Mouse (Mus musculus) erythroblast, adult 5-6 weeks (primary cell): ENCODE data around the gene Cep162. TPM values are rescaled to one million over a fixed set of nuclear protein-coding genes. Genes with fewer than 3 reads are reported as not detected.

Source experiments
- ATAC-seq: replicated peaks from 2 replicates; pipeline ENCODE4 v1.8.0; 2016; ENCODE audit warnings: moderate number of reproducible peaks, mild to moderate bottlenecking, moderate TSS enrichment, inconsistent platforms; ENCODE audit not compliant: poor library complexity, low FRiP score, severe bottlenecking
- total RNA-seq, 2 experiments: library from RNA; stranded (forward) in 1 of 2; stranded (reverse) in 1 of 2; fragments of 150-400 nt in 1 of 2; fragments of 200-764, 138-1000 nt in 1 of 2; gene quantifications; 2 replicates each; pipeline versions ENCODE4 v1.2.3 to v1.2.4; 2015 to 2017; ENCODE audit warnings: low replicate concordance in 2 of 2

Cep162 gene
- total RNA-seq (2015; ENCODE audit: low replicate concordance) (3.1 and 3.3 TPM in 2 replicates), total RNA-seq (2017; ENCODE audit: low replicate concordance) (5.9 and 6.7 TPM in 2 replicates)

- ATAC-seq, result peak; percentile 99
Measured at GRCm38 (mm10) chr9:87254903-87255695, at the start of gene Cep162. Cep162 (minus strand) TSS chr9:87255536.

- ATAC-seq, result no peak
Measured at GRCm38 (mm10) chr9:87303196-87303595, 47.9 kb upstream of the Cep162 start.

- ATAC-seq, result no peak
Measured at GRCm38 (mm10) chr9:87298900-87299299, 43.6 kb upstream of the Cep162 start.

- ATAC-seq, result no peak
Measured at GRCm38 (mm10) chr9:87297522-87297921, 42.2 kb upstream of the Cep162 start.

- ATAC-seq, result peak; percentile 85
Measured at GRCm38 (mm10) chr9:87255696-87256030, 327 bp upstream of the Cep162 start.

GRCm38 (mm10) chr9:87248118-87248517 lies 7.2 kb downstream of the Cep162 start:
- no peak for ATAC-seq

- no peak for ATAC-seq
Measured at GRCm38 (mm10) chr9:87247678-87248077, 7.7 kb downstream of the Cep162 start.

- ATAC-seq, result no peak
Measured at GRCm38 (mm10) chr9:87213204-87213603, 42.1 kb downstream of the Cep162 start.

GRCm38 (mm10) chr9:87210830-87211339 lies 44.5 kb downstream of the Cep162 start:
- ATAC-seq, result no peak

- ATAC-seq, result no peak
Measured at GRCm38 (mm10) chr9:87202431-87202830, 52.9 kb downstream of the Cep162 start.

GRCm38 (mm10) chr9:87200919-87201318 lies 54.4 kb downstream of the Cep162 start:
- ATAC-seq, result no peak

- no peak for ATAC-seq
Measured at GRCm38 (mm10) chr9:87200426-87200825, 54.9 kb downstream of the Cep162 start.

- ATAC-seq, result no peak
Measured at GRCm38 (mm10) chr9:87198036-87198435, 57.3 kb downstream of the Cep162 start.

- no peak for ATAC-seq
Measured at GRCm38 (mm10) chr9:87197277-87197676, 58.1 kb downstream of the Cep162 start.

- ATAC-seq, result no peak
Measured at GRCm38 (mm10) chr9:87193721-87194120, 61.6 kb downstream of the Cep162 start.

GRCm38 (mm10) chr9:87187336-87187735 lies 68.0 kb downstream of the Cep162 start:
- no peak for ATAC-seq

GRCm38 (mm10) chr9:87182231-87182630 lies 73.1 kb downstream of the Cep162 start:
- no peak for ATAC-seq

GRCm38 (mm10) chr9:87178534-87178933 lies 76.8 kb downstream of the Cep162 start:
- no peak for ATAC-seq

- ATAC-seq, result no peak
Measured at GRCm38 (mm10) chr9:87171517-87171916, 83.8 kb downstream of the Cep162 start.

GRCm38 (mm10) chr9:87170891-87171290 lies 84.4 kb downstream of the Cep162 start:
- ATAC-seq, result no peak

- no peak for ATAC-seq
Measured at GRCm38 (mm10) chr9:87169144-87169543, 86.2 kb downstream of the Cep162 start.

GRCm38 (mm10) chr9:87168051-87168450 lies 87.3 kb downstream of the Cep162 start:
- no peak for ATAC-seq
